Mouse (Mus musculus): ENCODE measurements around the gene Chrna1. TPM values are rescaled to one million over a fixed set of nuclear protein-coding genes. Genes with fewer than 3 reads are reported as not detected.

Chrna1 gene
- total and polyA plus RNA-seq, 3 experiments = 0.11 TPM; not detected in 2

DNA sequence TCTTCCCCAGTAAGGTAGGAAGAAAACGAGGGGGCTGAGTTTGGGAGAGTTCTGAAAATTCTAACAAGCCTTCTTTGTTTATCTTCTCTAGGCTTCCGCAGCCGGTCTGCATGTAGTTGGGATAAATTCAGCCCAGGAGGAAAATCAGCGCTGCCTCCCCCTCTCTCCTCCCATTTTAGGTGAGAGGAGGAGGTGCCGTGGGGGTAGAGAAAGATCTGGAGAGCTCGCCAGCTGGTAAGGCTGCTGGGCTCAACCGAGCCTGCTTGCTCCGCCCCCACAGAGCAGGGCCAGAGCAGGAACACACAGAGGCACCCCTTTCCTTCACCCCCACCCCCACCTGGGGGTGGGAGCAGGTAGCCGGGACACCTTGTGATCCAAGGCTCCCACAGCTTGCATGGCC, 16.6 kb upstream of the Chrna1 start:
- Histone ChIP-seq H3K27me3 (ENCODE audit: insufficient read depth, low read length) (no peaks in the 10 kb centered on the region), H3K4me3 (ENCODE audit: low read depth, low read length) (no peak overlapping the region), H3K9me3 (replicated peaks) (no peaks in the 10 kb centered on the region), H3K4me1 (ENCODE audit: insufficient read depth, low read depth, low read length) (no peaks in the 10 kb centered on the region), H3K36me3 (replicated peaks) (no peaks in the 10 kb centered on the region)
- TF ChIP-seq CTCF (IDR thresholded peaks at IDR 0.05; ENCODE audit: low read depth, low read length) (no peak), GATA1 (IDR thresholded peaks at IDR 0.05; ENCODE audit: borderline replicate concordance, low read length) (no peak), POLR2AphosphoS5 (IDR thresholded peaks at IDR 0.05; ENCODE audit: insufficient replicate concordance, low read depth, low read length) (no peak), GATA2 (IDR thresholded peaks at IDR 0.05; ENCODE audit: borderline replicate concordance, low read depth, low read length) (no peak), TAL1 (conservative IDR thresholded peaks at IDR 0.05; ENCODE audit: low read depth, low read length) (no peak)
- ATAC-seq (ENCODE audit: extremely low read depth, insufficient number of reproducible peaks, low FRiP score, poor library complexity, severe bottlenecking) = no peak
- no peak for DNase-seq (ENCODE audit: low spot score)

- Histone ChIP-seq H3K36me3 (replicated peaks) (no peaks in the 10 kb centered on the region), H3K4me3 (ENCODE audit: low read depth, low read length) (no peak overlapping the region), H3K9me3 (replicated peaks) (no peaks in the 10 kb centered on the region), H3K27me3 (ENCODE audit: insufficient read depth, low read length) (no peaks in the 10 kb centered on the region), H3K4me1 (ENCODE audit: insufficient read depth, low read depth, low read length) (no peaks in the 10 kb centered on the region)
- DNase-seq (ENCODE audit: low spot score) (no peak), ATAC-seq (ENCODE audit: extremely low read depth, insufficient number of reproducible peaks, low FRiP score, poor library complexity, severe bottlenecking) (no peak)
- TF ChIP-seq POLR2AphosphoS5 (IDR thresholded peaks at IDR 0.05; ENCODE audit: insufficient replicate concordance, low read depth, low read length) (no peak), GATA2 (IDR thresholded peaks at IDR 0.05; ENCODE audit: borderline replicate concordance, low read depth, low read length) (no peak), GATA1 (IDR thresholded peaks at IDR 0.05; ENCODE audit: borderline replicate concordance, low read length) (no peak), TAL1 (conservative IDR thresholded peaks at IDR 0.05; ENCODE audit: low read depth, low read length) (no peak), CTCF (IDR thresholded peaks at IDR 0.05; ENCODE audit: low read depth, low read length) (no peak)
Observed at GRCm38 (mm10) chr2:73596326-73596725, 16.2 kb upstream of the Chrna1 start.

GRCm38 (mm10) chr2:73593101-73593439, 12.9 kb upstream of the Chrna1 start:
- Histone ChIP-seq H3K9me3 (replicated peaks) (no peaks in the 10 kb centered on the region), H3K4me3 (ENCODE audit: low read depth, low read length) (no peak overlapping the region), H3K36me3 (replicated peaks) (no peaks in the 10 kb centered on the region), H3K27me3 (ENCODE audit: insufficient read depth, low read length) (no peaks in the 10 kb centered on the region), H3K4me1 (ENCODE audit: insufficient read depth, low read depth, low read length) (no peaks in the 10 kb centered on the region)
- ATAC-seq (ENCODE audit: extremely low read depth, insufficient number of reproducible peaks, low FRiP score, poor library complexity, severe bottlenecking) = no peak
- DNase-seq (ENCODE audit: low spot score) = no peak
- TF ChIP-seq TAL1 (conservative IDR thresholded peaks at IDR 0.05; ENCODE audit: low read depth, low read length) (no peak), CTCF (IDR thresholded peaks at IDR 0.05; ENCODE audit: low read depth, low read length) (no peak), POLR2AphosphoS5 (IDR thresholded peaks at IDR 0.05; ENCODE audit: insufficient replicate concordance, low read depth, low read length) (no peak), GATA1 (IDR thresholded peaks at IDR 0.05; ENCODE audit: borderline replicate concordance, low read length) (no peak), GATA2 (IDR thresholded peaks at IDR 0.05; ENCODE audit: borderline replicate concordance, low read depth, low read length) (no peak)

DNA sequence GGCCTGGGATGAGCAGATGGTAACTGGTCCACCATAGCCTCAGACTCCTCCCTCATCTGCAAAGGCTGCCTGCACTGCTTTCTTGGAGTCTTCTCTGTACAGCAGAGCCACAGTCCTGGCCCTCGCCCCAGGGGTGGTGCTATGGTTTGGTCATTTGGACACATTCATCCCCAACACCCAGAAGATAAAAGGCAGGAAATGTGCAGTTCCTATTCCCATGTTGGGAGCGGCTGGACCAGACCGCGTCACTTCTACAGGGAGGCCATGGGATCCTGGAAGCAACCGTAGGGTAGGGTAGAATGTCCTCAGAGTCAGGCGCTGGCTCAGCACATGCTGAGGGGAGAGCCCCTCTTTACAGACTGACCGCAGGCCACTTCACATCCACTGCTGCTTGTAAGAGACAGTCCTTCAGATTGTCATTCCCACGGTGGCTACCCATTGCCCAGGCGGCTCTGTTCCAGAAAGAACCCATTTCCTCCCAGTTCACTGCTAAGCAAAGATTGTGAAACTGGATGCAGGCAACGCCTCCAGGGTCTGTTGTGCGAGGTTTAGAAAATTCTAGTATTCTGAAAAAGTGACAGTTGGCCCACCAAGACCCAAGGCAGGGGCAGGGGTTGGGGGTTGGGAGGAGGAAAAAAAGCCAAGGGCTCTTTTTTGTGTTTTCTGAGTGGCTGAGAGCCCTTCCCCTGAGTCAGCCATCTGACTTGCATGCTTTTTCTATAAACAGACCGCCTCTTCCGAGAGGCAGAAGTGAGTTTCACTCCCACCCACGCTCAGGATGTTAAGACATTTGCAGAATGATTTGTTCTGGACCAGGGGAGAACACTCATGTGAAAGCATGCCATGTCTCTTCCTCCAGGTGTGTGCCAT, 12.3 kb upstream of the Chrna1 start:
- Histone ChIP-seq H3K4me1 (ENCODE audit: insufficient read depth, low read depth, low read length) (no peaks in the 10 kb centered on the region), H3K27me3 (ENCODE audit: insufficient read depth, low read length) (no peaks in the 10 kb centered on the region), H3K4me3 (ENCODE audit: low read depth, low read length) (no peak overlapping the region), H3K36me3 (replicated peaks) (no peaks in the 10 kb centered on the region), H3K9me3 (replicated peaks) (no peaks in the 10 kb centered on the region)
- TF ChIP-seq TAL1 (conservative IDR thresholded peaks at IDR 0.05; ENCODE audit: low read depth, low read length) (no peak), GATA1 (IDR thresholded peaks at IDR 0.05; ENCODE audit: borderline replicate concordance, low read length) (no peak), POLR2AphosphoS5 (IDR thresholded peaks at IDR 0.05; ENCODE audit: insufficient replicate concordance, low read depth, low read length) (no peak), GATA2 (IDR thresholded peaks at IDR 0.05; ENCODE audit: borderline replicate concordance, low read depth, low read length) (no peak)
- DNase-seq (ENCODE audit: low spot score) (no peak), ATAC-seq (ENCODE audit: extremely low read depth, insufficient number of reproducible peaks, low FRiP score, poor library complexity, severe bottlenecking) (no peak)

DNA sequence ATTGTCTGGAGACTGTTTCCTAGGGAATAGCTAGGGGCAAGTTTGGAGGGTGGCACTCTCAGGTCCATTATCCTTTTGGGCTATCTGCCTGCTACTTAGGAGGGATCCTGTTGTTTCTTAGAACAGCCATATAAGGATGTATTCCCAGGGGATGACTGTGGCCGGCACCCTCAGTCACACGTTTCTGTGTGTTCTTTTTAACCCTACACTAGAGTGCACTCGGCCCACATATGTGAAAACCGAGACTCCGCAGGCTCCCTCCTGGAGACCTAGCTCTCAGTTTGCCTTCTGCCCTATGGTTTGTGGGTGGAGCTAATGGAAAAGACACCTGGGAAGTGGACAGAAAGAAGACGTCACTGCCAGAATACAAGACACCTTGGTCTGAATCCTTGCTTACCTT, 11.1 kb upstream of the Chrna1 start:
- Histone ChIP-seq H3K9me3 (replicated peaks) (no peaks in the 10 kb centered on the region), H3K4me3 (ENCODE audit: low read depth, low read length) (no peak overlapping the region), H3K27me3 (ENCODE audit: insufficient read depth, low read length) (no peaks in the 10 kb centered on the region; the same call in 1 of the 2 replicates), H3K4me1 (ENCODE audit: insufficient read depth, low read depth, low read length) (no peaks in the 10 kb centered on the region), H3K36me3 (replicated peaks) (no peaks in the 10 kb centered on the region)
- TF ChIP-seq CTCF (IDR thresholded peaks at IDR 0.05; ENCODE audit: low read depth, low read length) = no peak
- no peak for TF ChIP-seq GATA1 (IDR thresholded peaks at IDR 0.05; ENCODE audit: borderline replicate concordance, low read length)
- TF ChIP-seq GATA2 (IDR thresholded peaks at IDR 0.05; ENCODE audit: borderline replicate concordance, low read depth, low read length) = no peak
- TF ChIP-seq POLR2AphosphoS5 (IDR thresholded peaks at IDR 0.05; ENCODE audit: insufficient replicate concordance, low read depth, low read length) = no peak
- no peak for TF ChIP-seq TAL1 (conservative IDR thresholded peaks at IDR 0.05; ENCODE audit: low read depth, low read length)
- ATAC-seq (ENCODE audit: extremely low read depth, insufficient number of reproducible peaks, low FRiP score, poor library complexity, severe bottlenecking) = no peak
- DNase-seq (ENCODE audit: low spot score) = no peak

DNA sequence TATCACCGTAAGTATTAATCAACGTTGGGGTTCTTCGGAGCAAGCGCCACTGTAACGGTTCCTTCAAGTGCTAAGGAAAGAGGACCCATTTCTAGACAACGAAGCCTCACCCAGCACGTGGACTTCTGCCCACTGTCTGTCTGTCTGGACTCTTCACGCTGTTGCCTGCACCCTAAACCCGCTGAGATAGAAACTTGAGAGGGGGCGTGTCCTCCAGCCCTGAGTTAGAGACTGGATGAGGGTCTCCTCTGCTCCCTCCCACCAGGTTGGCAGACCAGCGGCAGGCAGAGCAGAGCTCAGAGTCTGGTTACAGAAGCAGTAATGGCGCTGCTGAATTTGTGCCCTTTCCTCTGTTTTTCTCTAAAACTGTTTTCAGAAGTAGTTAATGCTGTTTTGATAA, 10.0 kb upstream of the Chrna1 start:
- no peak for ATAC-seq (ENCODE audit: extremely low read depth, insufficient number of reproducible peaks, low FRiP score, poor library complexity, severe bottlenecking)
- Histone ChIP-seq H3K9me3 (replicated peaks) (no peaks in the 10 kb centered on the region), H3K36me3 (replicated peaks) (no peaks in the 10 kb centered on the region), H3K27me3 (ENCODE audit: insufficient read depth, low read length) (no peaks in the 10 kb centered on the region; the same call in 1 of the 2 replicates), H3K4me3 (ENCODE audit: low read depth, low read length) (no peak overlapping the region), H3K4me1 (ENCODE audit: insufficient read depth, low read depth, low read length) (no peaks in the 10 kb centered on the region)
- DNase-seq (ENCODE audit: low spot score) = no peak
- no peak for TF ChIP-seq GATA1 (IDR thresholded peaks at IDR 0.05; ENCODE audit: borderline replicate concordance, low read length)
- TF ChIP-seq TAL1 (conservative IDR thresholded peaks at IDR 0.05; ENCODE audit: low read depth, low read length) = no peak
- no peak for TF ChIP-seq POLR2AphosphoS5 (IDR thresholded peaks at IDR 0.05; ENCODE audit: insufficient replicate concordance, low read depth, low read length)
- TF ChIP-seq GATA2 (IDR thresholded peaks at IDR 0.05; ENCODE audit: borderline replicate concordance, low read depth, low read length) = no peak
- no peak for TF ChIP-seq CTCF (IDR thresholded peaks at IDR 0.05; ENCODE audit: low read depth, low read length)
